Mouse (Mus musculus) midbrain, embryonic 16.5 days (tissue): ENCODE data around the gene Rsf1. TPM values are rescaled to one million over a fixed set of nuclear protein-coding genes. Genes with fewer than 3 reads are reported as not detected.
A peak's percentile ranks its signal among the peaks of the same experiment; 100 is the strongest.

Source experiments
- ATAC-seq: fragments of 200-750 bp; cut with Nextera tagmentation; 2 replicates; pipeline ENCODE4 v1.8.0; 2017; ENCODE audit warnings: moderate TSS enrichment
- H3K27ac ChIP-seq: fragments of 300-500 bp; sonication (generic); 2 replicates; pipeline ENCODE4 v1.5.1; 2014; ENCODE audit warnings: mild to moderate bottlenecking, low read length, mixed read lengths
- H3K27me3 ChIP-seq: fragments of 300-500 bp; sonication (generic); 2 replicates; pipeline ENCODE4 v1.6.1; 2014; ENCODE audit warnings: low read depth, low read length, mixed read lengths; ENCODE audit not compliant: control insufficient read depth, insufficient read depth
- H3K36me3 ChIP-seq: fragments of 300-500 bp; sonication (generic); 2 replicates; pipeline ENCODE4 v1.6.1; 2014; ENCODE audit warnings: mild to moderate bottlenecking, low read length, moderate library complexity, mixed read lengths; ENCODE audit not compliant: control insufficient read depth, insufficient read depth
- H3K4me1 ChIP-seq: fragments of 300-500 bp; sonication (generic); 2 replicates; pipeline ENCODE4 v1.6.1; 2014; ENCODE audit warnings: mild to moderate bottlenecking, low read length, mixed read lengths; ENCODE audit not compliant: control insufficient read depth, insufficient read depth
- H3K4me2 ChIP-seq: fragments of 300-500 bp; sonication (generic); 2 replicates; pipeline ENCODE4 v1.6.1; 2014; ENCODE audit warnings: mild to moderate bottlenecking, low read length, mixed read lengths
- H3K4me3 ChIP-seq: fragments of 300-500 bp; sonication (generic); 2 replicates; pipeline ENCODE4 v1.5.1; 2014; ENCODE audit warnings: low read depth, mild to moderate bottlenecking, low read length, moderate library complexity, mixed read lengths
- H3K9ac ChIP-seq: fragments of 300-500 bp; sonication (generic); 2 replicates; pipeline ENCODE4 v1.6.1; 2014; ENCODE audit warnings: low read depth, low read length, mixed read lengths
- H3K9me3 ChIP-seq: fragments of 300-500 bp; sonication (generic); replicated peaks from 2 replicates; pipeline ENCODE4 v1.6.1; 2014; ENCODE audit warnings: mild to moderate bottlenecking, low read length, mixed read lengths; ENCODE audit not compliant: control insufficient read depth, poor library complexity, severe bottlenecking
- WGBS: fragments of 180-500 bp; shearing (Covaris S2); extraction: QIAGEN DNeasy Blood & Tissue Kit; methylation state at CpG from one replicate; pipeline ENCODE4 v1.1.7; 2014; 5-methylcytosine and 5-hydroxymethylcytosine counted together
- polyA plus RNA-seq: library from polyadenylated mRNA; unstranded; fragments of >200 nt; fragmentation: Nextera tagmentation; extraction: Ambion mirVana; gene quantifications from 2 replicates; pipeline ENCODE4 v1.2.1, GENCODE M21; 2015

Rsf1 gene
- polyA plus RNA-seq, 1 experiment from 2014 or later: 26.9 TPM

GRCm38 (mm10) chr7:97578361-97579066 is 1.2 kb upstream of the Rsf1 start:
- Histone ChIP-seq H3K9ac (peak overlapping the region; percentile 76), H3K4me1 (peaks cover 14% of the 10 kb centered on the region), H3K4me2 (peak overlapping the region; percentile 82), H3K27me3 (no peaks in the 10 kb centered on the region), H3K27ac (peak overlapping the region; percentile 99; the same call in 1 of the 2 replicates), H3K4me3 (peak overlapping the region; percentile 100), H3K36me3 (no peaks in the 10 kb centered on the region; the same call in 1 of the 2 replicates), H3K9me3 (no peaks in the 10 kb centered on the region)
- 28% methylated on average over 8 of the region's 8 CpGs for WGBS
- peak; percentile 6; the same call in 1 of the 2 replicates for ATAC-seq

- Histone ChIP-seq H3K9ac (peak overlapping the region; percentile 100), H3K4me1 (peaks cover 14% of the 10 kb centered on the region), H3K27ac (peak overlapping the region; percentile 99), H3K36me3 (no peaks in the 10 kb centered on the region), H3K9me3 (no peaks in the 10 kb centered on the region), H3K4me3 (peak overlapping the region; percentile 100), H3K4me2 (peak overlapping the region; percentile 84), H3K27me3 (no peaks in the 10 kb centered on the region)
- ATAC-seq: peak; percentile 47
- WGBS: 1% methylated on average over 49 of the region's 65 CpGs
Observed at GRCm38 (mm10) chr7:97579976-97580842, 520 bp downstream of the Rsf1 start.

- Histone ChIP-seq H3K9me3 (no peaks in the 10 kb centered on the region), H3K27ac (peak overlapping the region; percentile 99), H3K9ac (peak overlapping the region; percentile 100), H3K36me3 (no peaks in the 10 kb centered on the region), H3K27me3 (no peaks in the 10 kb centered on the region), H3K4me1 (peaks cover 14% of the 10 kb centered on the region), H3K4me2 (peak overlapping the region; percentile 84), H3K4me3 (peak overlapping the region; percentile 100)
- ATAC-seq: peak; percentile 62
- under 1% methylated on average over 11 of the region's 11 CpGs for WGBS
Observed at GRCm38 (mm10) chr7:97580843-97581214, 1.1 kb downstream of the Rsf1 start.

GRCm38 (mm10) chr7:97588506-97588905 is 8.8 kb downstream of the Rsf1 start:
- Histone ChIP-seq H3K36me3 (no peaks in the 10 kb centered on the region), H3K9me3 (no peaks in the 10 kb centered on the region), H3K4me2 (no peak overlapping the region), H3K4me1 (peaks cover 20% of the 10 kb centered on the region), H3K9ac (no peak overlapping the region), H3K4me3 (no peak overlapping the region), H3K27me3 (no peaks in the 10 kb centered on the region), H3K27ac (no peak overlapping the region)
- ATAC-seq: no peak
- WGBS: 69% methylated on average over 5 of the region's 5 CpGs

GRCm38 (mm10) chr7:97590488-97590887 is 10.8 kb downstream of the Rsf1 start:
- WGBS: 42% methylated on average over 3 of the region's 3 CpGs
- no peak overlapping the region for H3K4me3 ChIP-seq
- H3K4me1 ChIP-seq: peaks cover 20% of the 10 kb centered on the region
- no peak overlapping the region for H3K27ac ChIP-seq
- H3K9me3 ChIP-seq: no peaks in the 10 kb centered on the region
- no peak for ATAC-seq
- H3K4me2 ChIP-seq: no peak overlapping the region
- H3K9ac ChIP-seq: no peak overlapping the region
- H3K27me3 ChIP-seq: no peaks in the 10 kb centered on the region
- H3K36me3 ChIP-seq: no peaks in the 10 kb centered on the region

GRCm38 (mm10) chr7:97591336-97591735 is 11.6 kb downstream of the Rsf1 start:
- WGBS: 79% methylated on average over 6 of the region's 6 CpGs
- Histone ChIP-seq H3K27me3 (no peaks in the 10 kb centered on the region), H3K27ac (no peak overlapping the region)

GRCm38 (mm10) chr7:97592396-97592795 is 12.7 kb downstream of the Rsf1 start:
- no peak overlapping the region for H3K27ac ChIP-seq
- H3K9me3 ChIP-seq: no peaks in the 10 kb centered on the region
- H3K27me3 ChIP-seq: no peaks in the 10 kb centered on the region
- no peak overlapping the region for H3K9ac ChIP-seq
- H3K4me1 ChIP-seq: peaks cover 18% of the 10 kb centered on the region
- H3K4me3 ChIP-seq: no peak overlapping the region
- no peaks in the 10 kb centered on the region for H3K36me3 ChIP-seq
- WGBS: 95% methylated on average over 4 of the region's 4 CpGs
- H3K4me2 ChIP-seq: no peak overlapping the region
- no peak for ATAC-seq

More at GRCm38 (mm10) chr7:97591336-97591735, 11.6 kb downstream of the Rsf1 start:
- peaks cover 18% of the 10 kb centered on the region for H3K4me1 ChIP-seq
- no peak overlapping the region for H3K9ac ChIP-seq
- H3K36me3 ChIP-seq: no peaks in the 10 kb centered on the region
- H3K4me3 ChIP-seq: no peak overlapping the region
- H3K9me3 ChIP-seq: no peaks in the 10 kb centered on the region
- H3K4me2 ChIP-seq: no peak overlapping the region
- ATAC-seq: no peak

GRCm38 (mm10) chr7:97593535-97593934 is 13.8 kb downstream of the Rsf1 start:
- Histone ChIP-seq H3K4me3 (no peak overlapping the region), H3K27me3 (no peaks in the 10 kb centered on the region), H3K36me3 (no peaks in the 10 kb centered on the region), H3K9ac (no peak overlapping the region), H3K27ac (no peak overlapping the region), H3K4me2 (no peak overlapping the region), H3K4me1 (peaks cover 12% of the 10 kb centered on the region; the same call in 1 of the 2 replicates), H3K9me3 (no peaks in the 10 kb centered on the region)
- no peak for ATAC-seq
- 97% methylated on average over 2 of the region's 2 CpGs for WGBS

- H3K4me3 ChIP-seq: no peak overlapping the region
- H3K4me1 ChIP-seq: no peaks in the 10 kb centered on the region
- H3K36me3 ChIP-seq: no peaks in the 10 kb centered on the region
- H3K4me2 ChIP-seq: no peak overlapping the region
- H3K9ac ChIP-seq: no peak overlapping the region
- no peak overlapping the region for H3K27ac ChIP-seq
- WGBS: 98% methylated on average over 2 of the region's 2 CpGs
- no peaks in the 10 kb centered on the region for H3K9me3 ChIP-seq
- ATAC-seq: no peak
- no peaks in the 10 kb centered on the region for H3K27me3 ChIP-seq
Observed at GRCm38 (mm10) chr7:97598548-97598947, 18.9 kb downstream of the Rsf1 start.
